Mouse (Mus musculus): ENCODE measurements at regions not wholly inside any gene's neighbourhood (a gene's known extent, or its start where the extent isn't known, plus 50 kb on each side); places are given as distances from the start of the nearest gene placed in this dataset.

- DNase-seq (ENCODE audit: low spot score in 2 of 2) = no peak
Observed at GRCm38 (mm10) chr13:82849037-82849436, 654.8 kb upstream of the Mef2c start.

DNA sequence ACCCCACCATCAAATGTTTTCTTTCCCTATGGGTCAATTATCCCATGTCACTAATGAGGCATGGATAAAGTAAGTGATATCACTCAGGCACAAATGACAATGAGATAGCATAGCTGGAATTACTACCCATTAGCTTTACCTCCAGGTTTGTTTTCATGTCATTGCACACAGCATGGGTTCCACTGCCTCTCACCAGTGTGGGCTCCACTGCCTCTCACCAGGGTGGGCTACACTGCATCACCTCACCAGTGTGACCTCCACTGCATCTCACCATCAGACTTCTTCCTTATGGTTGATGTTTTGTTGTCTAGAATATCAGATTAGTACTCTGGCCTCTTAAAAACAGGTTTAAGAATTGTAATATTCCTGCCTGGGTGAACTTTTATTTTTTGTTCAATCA is 634.0 kb upstream of the Mef2c start:
- DNase-seq (ENCODE audit: low spot score in 2 of 2) = no peak

DNA sequence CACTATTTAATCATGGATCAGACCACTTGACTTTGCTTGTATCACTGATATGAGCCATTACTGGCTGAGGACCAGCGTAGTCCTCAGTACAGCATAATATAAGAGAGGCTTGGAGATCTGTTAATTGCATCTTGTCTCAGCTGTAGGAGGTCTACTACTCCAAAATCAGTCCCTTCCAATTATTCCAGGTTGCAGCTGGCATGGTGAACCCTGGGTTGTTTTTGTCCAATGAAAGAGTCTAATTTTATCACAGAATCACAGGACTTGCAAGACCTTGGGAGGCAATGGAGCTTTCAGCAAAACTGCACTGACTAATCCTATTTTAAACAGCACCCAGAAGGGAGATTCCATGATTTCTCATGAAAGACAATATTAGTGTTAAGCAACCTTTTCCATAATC is 629.7 kb upstream of the Mef2c start:
- no peak for DNase-seq (ENCODE audit: low spot score in 2 of 2)

GRCm38 (mm10) chr13:82883368-82883767 is 620.5 kb upstream of the Mef2c start:
- no peak for DNase-seq (ENCODE audit: low spot score in 2 of 2)

DNA sequence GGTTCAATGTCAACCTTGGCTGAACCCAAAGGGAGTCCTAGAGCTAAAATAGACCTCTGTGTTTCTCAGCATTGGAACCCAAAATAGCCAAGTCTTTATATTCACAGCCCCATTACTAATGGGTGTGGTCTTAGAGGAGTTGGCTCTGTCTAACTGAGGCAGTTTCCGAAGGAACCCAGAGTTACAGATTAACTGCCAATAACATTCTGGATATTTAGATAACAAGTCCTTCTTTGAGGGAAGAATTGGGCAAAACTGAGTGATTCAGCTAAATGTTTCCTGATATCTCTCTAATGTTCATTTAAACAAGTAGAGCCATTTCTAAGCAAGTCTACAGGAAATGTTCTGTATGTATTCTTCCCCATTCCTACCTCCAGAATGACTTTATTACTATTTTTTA is 615.1 kb upstream of the Mef2c start:
- DNase-seq (ENCODE audit: low spot score in 2 of 2) = no peak

DNA sequence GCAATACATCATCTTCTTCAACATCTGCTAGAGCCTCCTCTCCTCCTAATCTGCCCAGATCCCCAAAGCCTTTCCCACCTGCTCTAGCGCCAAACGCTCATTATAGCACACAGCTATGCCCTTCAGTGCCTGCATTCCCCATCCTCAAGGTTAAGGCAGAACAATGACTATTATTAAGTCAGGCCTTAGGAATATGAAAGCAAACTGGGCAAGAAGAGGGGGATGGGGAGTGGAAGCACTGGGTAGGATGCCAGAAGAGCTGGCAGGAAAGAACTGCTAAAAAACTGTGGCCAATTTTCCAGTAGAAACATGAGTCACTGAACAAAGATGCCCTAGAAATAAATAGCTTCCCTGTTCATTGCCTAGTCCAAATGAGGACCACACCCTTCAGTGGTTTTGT is 611.1 kb upstream of the Mef2c start:
- DNase-seq (ENCODE audit: low spot score in 2 of 2) = peak; percentile 47 to 58

- DNase-seq (ENCODE audit: low spot score in 2 of 2) = no peak
Observed at GRCm38 (mm10) chr13:82899686-82900085, 604.1 kb upstream of the Mef2c start.

- DNase-seq (ENCODE audit: low spot score in 2 of 2) = no peak
Observed at GRCm38 (mm10) chr13:82902160-82902559, 601.7 kb upstream of the Mef2c start.

DNA sequence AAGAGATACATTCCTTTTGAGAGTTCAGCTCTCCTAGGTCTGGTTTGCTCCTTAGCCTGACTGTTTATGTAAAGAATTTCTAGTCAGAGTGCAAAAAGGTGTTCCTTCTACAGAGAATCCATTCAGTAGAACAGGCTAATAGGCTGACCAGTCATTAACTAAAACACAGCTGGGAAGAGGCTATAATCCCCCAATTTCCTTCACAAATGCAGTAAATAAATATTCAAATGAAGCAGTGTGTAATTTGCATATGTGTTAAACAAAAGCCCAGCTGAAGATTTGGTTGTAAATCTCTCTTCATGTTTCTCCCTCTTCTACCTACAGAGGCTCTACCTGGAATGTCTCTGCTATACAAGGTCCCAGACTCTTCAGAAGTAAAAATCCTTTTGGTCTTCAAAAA is 600.2 kb upstream of the Mef2c start:
- no peak for DNase-seq (ENCODE audit: low spot score in 2 of 2)

- peak in 1 of 2 experiments; percentile 45 for DNase-seq (ENCODE audit: low spot score in 2 of 2)
Observed at GRCm38 (mm10) chr13:82907689-82908088, 596.1 kb upstream of the Mef2c start.

- DNase-seq (ENCODE audit: low spot score in 2 of 2) = peak in 1 of 2 experiments; percentile 38
Observed at GRCm38 (mm10) chr13:82909151-82909550, 594.7 kb upstream of the Mef2c start.

- peak in 1 of 2 experiments; percentile 37 for DNase-seq (ENCODE audit: low spot score in 2 of 2)
Observed at GRCm38 (mm10) chr13:82912859-82913258, 591.0 kb upstream of the Mef2c start.

- no peak for DNase-seq (ENCODE audit: low spot score in 2 of 2)
Observed at GRCm38 (mm10) chr13:82915194-82915593, 588.6 kb upstream of the Mef2c start.

GRCm38 (mm10) chr13:82930010-82930409 is 573.8 kb upstream of the Mef2c start:
- no peak for DNase-seq (ENCODE audit: low spot score in 2 of 2)

- DNase-seq (ENCODE audit: low spot score in 2 of 2) = no peak
Observed at GRCm38 (mm10) chr13:82937856-82938255, 566.0 kb upstream of the Mef2c start.

DNA sequence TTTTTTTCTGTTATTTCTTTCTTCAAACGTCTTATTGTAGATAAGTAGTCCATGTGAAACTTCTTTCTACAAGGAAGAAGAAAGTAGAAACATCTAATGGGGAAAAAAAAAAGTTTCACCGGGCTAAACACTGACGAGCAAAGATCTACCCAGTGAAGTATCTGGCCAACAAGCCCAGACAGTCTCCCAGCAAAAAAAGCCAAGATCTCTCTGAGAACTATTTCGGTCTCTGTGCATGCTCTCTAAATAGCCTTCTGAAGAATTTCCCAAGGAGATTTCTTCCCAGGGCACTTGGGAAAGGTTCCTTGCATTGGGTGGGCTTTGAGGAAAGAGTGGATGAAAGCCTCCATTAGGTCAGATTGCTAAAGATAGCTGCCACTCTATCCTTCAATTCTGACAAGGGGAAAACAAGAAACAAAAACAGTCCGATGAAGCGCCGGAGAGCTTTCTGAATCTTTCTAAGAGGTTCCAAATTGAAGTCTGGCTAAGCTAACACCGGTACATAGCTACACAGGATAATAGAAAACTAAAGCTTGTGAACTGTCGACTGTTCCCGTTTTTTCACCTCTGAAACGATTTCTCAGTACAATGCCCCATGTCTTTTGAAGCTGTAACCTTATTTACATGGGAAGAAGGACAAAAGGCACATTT is 561.0 kb upstream of the Mef2c start:
- DNase-seq (ENCODE audit: low spot score in 2 of 2) = peak; percentile 35 to 54

DNA sequence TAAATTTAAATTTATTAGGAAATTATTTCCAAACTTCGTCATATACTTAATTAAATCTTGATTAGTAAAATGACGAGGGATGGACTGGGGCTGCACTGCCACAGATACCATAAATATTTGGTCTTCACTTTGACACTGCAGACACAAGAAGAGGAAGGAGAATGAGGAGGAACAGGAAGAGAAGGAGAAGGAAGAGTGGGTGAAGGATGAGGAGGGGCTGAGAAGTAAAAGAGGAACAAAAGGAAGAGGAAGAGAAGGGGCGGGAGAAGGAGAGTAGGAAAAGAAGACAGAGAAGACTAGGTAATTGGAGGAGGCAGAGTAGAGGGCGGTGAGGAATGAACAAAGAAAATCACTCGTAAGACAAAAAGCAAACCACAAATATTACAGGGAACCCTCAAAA is 556.9 kb upstream of the Mef2c start:
- no peak for DNase-seq (ENCODE audit: low spot score in 2 of 2)

DNA sequence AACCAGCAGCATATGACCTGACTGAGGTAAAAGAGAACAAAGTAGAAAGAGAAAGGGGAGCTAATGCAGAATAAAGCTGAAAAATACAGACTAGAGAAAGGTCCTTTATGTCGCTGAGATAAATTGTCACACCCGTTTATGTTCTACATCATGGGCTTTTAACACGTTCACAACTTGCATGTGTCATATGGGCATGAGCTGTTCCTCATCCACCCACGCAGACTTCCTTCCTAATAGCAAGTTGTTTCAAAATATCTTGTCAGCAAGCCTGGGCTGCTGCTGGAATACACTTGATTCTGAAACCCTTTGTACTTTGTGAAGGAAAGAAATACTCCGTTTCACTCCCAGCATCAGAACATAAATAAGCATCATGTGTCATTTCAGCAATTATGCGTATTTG is 554.3 kb upstream of the Mef2c start:
- no peak for DNase-seq (ENCODE audit: low spot score in 2 of 2)

DNA sequence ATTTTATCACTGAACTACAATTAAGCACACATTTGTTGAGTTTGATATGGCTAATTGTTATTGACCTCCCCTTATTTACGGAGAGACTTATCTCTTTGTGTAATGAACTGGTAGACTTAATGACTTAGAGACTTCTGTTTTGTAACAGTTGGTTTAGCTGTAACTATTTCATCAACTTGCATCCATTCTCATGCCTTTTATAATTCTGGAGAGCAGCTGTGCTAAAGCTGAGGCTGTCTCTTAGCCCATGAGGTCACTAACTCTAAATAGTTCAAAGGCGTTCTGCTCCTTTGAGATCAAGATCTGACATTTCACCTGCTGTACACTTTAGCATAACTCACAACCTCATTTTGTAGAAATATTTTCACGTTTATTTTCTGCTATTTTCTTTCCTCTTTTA is 541.5 kb upstream of the Mef2c start:
- no peak for DNase-seq (ENCODE audit: low spot score in 2 of 2)

GRCm38 (mm10) chr13:82971722-82972121 is 532.1 kb upstream of the Mef2c start:
- peak; percentile 27 to 37 for DNase-seq (ENCODE audit: low spot score in 2 of 2)

DNA sequence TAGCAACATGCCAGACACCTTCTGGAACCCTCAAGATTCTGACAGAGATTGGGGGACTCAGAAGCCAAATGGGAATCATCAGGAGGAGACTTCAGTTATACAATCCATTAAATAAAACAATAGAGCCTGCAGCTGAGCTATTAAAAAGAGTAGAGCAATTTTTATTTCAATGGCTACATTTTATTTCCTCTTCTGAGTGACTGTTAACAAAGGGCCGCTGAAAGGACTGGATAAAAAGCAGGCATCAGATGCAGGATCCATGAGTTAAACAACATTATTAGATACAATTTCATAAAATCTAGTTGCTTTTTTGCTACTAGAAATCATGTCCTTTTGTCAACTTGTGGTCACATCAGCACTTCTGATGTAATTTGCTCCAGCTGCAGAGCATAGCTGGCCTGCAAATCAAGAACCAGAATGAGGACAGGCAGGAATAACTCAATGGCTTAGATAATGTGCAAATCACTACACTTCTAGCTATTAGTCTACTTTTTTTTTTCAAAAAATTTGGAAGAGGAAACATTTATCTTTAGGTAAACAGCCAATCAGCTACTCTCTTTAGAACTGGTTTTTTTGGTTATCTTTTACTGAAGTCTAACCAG is 529.5 kb upstream of the Mef2c start:
- no peak for DNase-seq (ENCODE audit: low spot score in 2 of 2)

- DNase-seq (ENCODE audit: low spot score in 2 of 2) = no peak
Observed at GRCm38 (mm10) chr13:83001118-83001517, 502.7 kb upstream of the Mef2c start.

GRCm38 (mm10) chr13:83016686-83017085 is 487.1 kb upstream of the Mef2c start:
- DNase-seq (ENCODE audit: low spot score in 2 of 2) = no peak

DNA sequence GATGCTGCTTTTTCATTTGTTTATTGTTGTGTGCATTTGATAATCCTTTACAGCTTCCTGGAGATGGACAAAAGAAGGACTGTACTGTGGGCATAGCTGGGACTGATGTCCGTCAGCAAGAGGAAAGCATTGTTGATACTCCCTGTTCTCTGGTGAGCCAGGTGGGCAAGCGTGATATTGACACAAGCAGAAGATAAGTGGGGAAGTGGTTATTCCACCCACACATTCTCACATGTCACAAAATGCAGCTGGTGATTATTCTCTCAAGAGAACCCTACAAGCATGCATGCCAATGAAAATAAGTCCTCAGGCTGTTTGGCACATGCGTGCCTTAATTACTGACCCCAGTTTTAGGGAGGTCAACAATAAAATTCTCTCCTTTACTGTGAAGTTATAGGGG is 483.0 kb upstream of the Mef2c start:
- no peak for DNase-seq (ENCODE audit: low spot score in 2 of 2)
